Mouse (Mus musculus): Measurements from ENCODE around the gene Gys2. TPM values are rescaled to one million over a fixed set of nuclear protein-coding genes. Genes with fewer than 3 reads are reported as not detected.

Gys2 gene
- total RNA-seq, 2 experiments from 2014 or later: 0.50 TPM; not detected in 1

- intact Hi-C loops (cut with DNase I): no loop called here
- DNase-seq: no peak
Measured at GRCm38 (mm10) chr6:142384521-142384920, 88.4 kb downstream of the Gys2 start.

- no peak for DNase-seq
- intact Hi-C loops (cut with DNase I): no loop called here
Measured at GRCm38 (mm10) chr6:142381615-142382014, 91.3 kb downstream of the Gys2 start.

- intact Hi-C loops (cut with DNase I): no loop called here
- DNase-seq: no peak
Measured at GRCm38 (mm10) chr6:142379961-142380360, 92.9 kb downstream of the Gys2 start.

- no peak for DNase-seq
- intact Hi-C loops (cut with DNase I): no loop called here
Measured at GRCm38 (mm10) chr6:142378576-142379330, 94.2 kb downstream of the Gys2 start.

GRCm38 (mm10) chr6:142377081-142377480 is 95.8 kb downstream of the Gys2 start:
- intact Hi-C loops (cut with DNase I): no loop called here
- DNase-seq: no peak

Other genes starting within 250 kb of the Gys2 start
- not detected for gene Iapp, start 174.7 kb downstream of the Gys2 start, total RNA-seq (2021)
- gene Slco1a5, start 150.1 kb downstream of the Gys2 start, total RNA-seq (2021): not detected
- gene Pyroxd1, start 127.5 kb downstream of the Gys2 start, total RNA-seq (2021): 10 to 100 TPM in 1 of 2 experiments, 1 to 10 TPM in 1; 8.7 to 10.5 TPM
- 1 to 10 TPM; 7.8 to 8.3 TPM for gene Recql, start 86.0 kb downstream of the Gys2 start, total RNA-seq (2021)
- 10 to 100 TPM; 14.5 to 15.4 TPM for gene Golt1b, start 85.9 kb downstream of the Gys2 start, total RNA-seq (2021)
- not detected for gene Spx, start 59.7 kb downstream of the Gys2 start, total RNA-seq (2021)
- gene Ldhb, start 34.8 kb upstream of the Gys2 start, total RNA-seq (2021): 1,000 to 10,000 TPM; 2,735 to 2,880 TPM
- 10 to 100 TPM; 28.3 to 31.3 TPM for gene Kcnj8, start 98.5 kb upstream of the Gys2 start, total RNA-seq (2021)
- gene Abcc9, start 229.2 kb upstream of the Gys2 start, total RNA-seq (2021): 100 to 1,000 TPM; 238 to 242 TPM